Mouse (Mus musculus) MEL (cell line): Measurements from ENCODE around the gene Dapk3. TPM values are rescaled to one million over a fixed set of nuclear protein-coding genes. Genes with fewer than 3 reads are reported as not detected.

Source experiments
- DNase-seq: peaks from one replicate; pipeline ENCODE4 v3.0.0; 2011; ENCODE audit warnings: low read depth, low spot score
- H3K27ac ChIP-seq: 2 replicates; pipeline ENCODE4 v1.5.1; 2012; ENCODE audit warnings: low read depth, mild to moderate bottlenecking, control low read depth, low read length, moderate library complexity; ENCODE audit not compliant: control insufficient read depth
- H3K27me3 ChIP-seq, 2 experiments: fragments of 150-350 bp in 1 of 2; sonication (generic) in 1 of 2; 2 replicates each; pipeline ENCODE4 v1.6.1; 2012; ENCODE audit warnings: low read length in 2 of 2, mild to moderate bottlenecking in 2 of 2, improper control_type of control experiment in 1 of 2, moderate library complexity in 1 of 2; ENCODE audit not compliant: insufficient read depth in 2 of 2, control insufficient read depth in 1 of 2
- H3K36me3 ChIP-seq, 2 experiments: 2 replicates each; pipeline ENCODE4 v1.6.1; 2012 to 2014; ENCODE audit warnings: low read length in 2 of 2, improper control_type of control experiment in 1 of 2, inconsistent platforms in 1 of 2, mild to moderate bottlenecking in 1 of 2; ENCODE audit not compliant: insufficient read depth in 2 of 2, control insufficient read depth in 1 of 2
- H3K4me1 ChIP-seq, 2 experiments: fragments of 150-350 bp in 1 of 2; sonication (generic) in 1 of 2; 2 replicates each; pipeline ENCODE4 v1.6.1; 2012; ENCODE audit warnings: low read length in 2 of 2, improper control_type of control experiment in 1 of 2, mild to moderate bottlenecking in 1 of 2; ENCODE audit not compliant: insufficient read depth in 2 of 2, control insufficient read depth in 1 of 2
- H3K4me3 ChIP-seq, 2 experiments: fragments of 150-350 bp in 1 of 2; sonication (generic) in 1 of 2; 2 replicates each; pipeline ENCODE4 v1.5.1; 2012; ENCODE audit warnings: low read depth in 2 of 2, low read length in 2 of 2, mild to moderate bottlenecking in 2 of 2, moderate library complexity in 2 of 2, control low read depth in 1 of 2, improper control_type of control experiment in 1 of 2; ENCODE audit not compliant: control insufficient read depth in 1 of 2, insufficient read depth in 1 of 2
- H3K79me2 ChIP-seq: 2 replicates; pipeline ENCODE4 v1.6.1; 2012; ENCODE audit warnings: mild to moderate bottlenecking, low read length, moderate library complexity; ENCODE audit not compliant: control insufficient read depth, poor library complexity, insufficient read depth
- H3K9ac ChIP-seq: 2 replicates; pipeline ENCODE4 v1.6.1; 2012; ENCODE audit warnings: low read depth, mild to moderate bottlenecking, control low read depth, low read length, moderate library complexity; ENCODE audit not compliant: control insufficient read depth, poor library complexity, severe bottlenecking
- H3K9me3 ChIP-seq: fragments of 150-350 bp; sonication (generic); replicated peaks from 2 replicates; pipeline ENCODE4 v1.6.1; 2012; ENCODE audit warnings: mild to moderate bottlenecking, low read length, improper control_type of control experiment, moderate library complexity; ENCODE audit not compliant: insufficient read depth
- CHD1 ChIP-seq: IDR thresholded peaks from 2 replicates; pipeline ENCODE4 v1.6.1; 2012; ENCODE audit warnings: low read depth, mild to moderate bottlenecking, inconsistent platforms, low read length, improper control_type of control experiment
- CHD2 ChIP-seq: IDR thresholded peaks from 2 replicates; pipeline ENCODE4 v1.6.1; 2011; ENCODE audit warnings: low read length, improper control_type of control experiment
- ELF1 ChIP-seq: IDR thresholded peaks from 2 replicates; pipeline ENCODE4 v1.6.1; 2014; ENCODE audit warnings: low read depth, mild to moderate bottlenecking, inconsistent platforms, low read length, improper control_type of control experiment, moderate library complexity
- EP300 ChIP-seq, 2 experiments: IDR thresholded peaks; 2 replicates each; pipeline ENCODE4 v1.6.1; 2011; ENCODE audit warnings: improper control_type of control experiment in 2 of 2, low read length in 2 of 2, low read depth in 1 of 2, mild to moderate bottlenecking in 1 of 2
- ETS1 ChIP-seq: IDR thresholded peaks from 2 replicates; pipeline ENCODE4 v1.6.1; 2012; ENCODE audit warnings: low read depth, mild to moderate bottlenecking, inconsistent platforms, low read length, improper control_type of control experiment, moderate library complexity
- GATA1 ChIP-seq: IDR thresholded peaks from 2 replicates; pipeline ENCODE4 v1.6.1; 2011; ENCODE audit warnings: low read depth, low read length, improper control_type of control experiment
- HCFC1 ChIP-seq: IDR thresholded peaks from 2 replicates; pipeline ENCODE4 v1.6.1; 2012; ENCODE audit warnings: low read depth, mild to moderate bottlenecking, inconsistent platforms, low read length, improper control_type of control experiment, moderate library complexity
- JUND ChIP-seq: IDR thresholded peaks from 2 replicates; pipeline ENCODE4 v1.6.1; 2011; ENCODE audit warnings: low read depth, mild to moderate bottlenecking, improper control_type of control experiment, low read length
- KAT2A ChIP-seq: conservative IDR thresholded peaks from 2 replicates; pipeline ENCODE4 v1.6.1; 2012; ENCODE audit warnings: low read depth, low read length, improper control_type of control experiment, inconsistent platforms
- MAFK ChIP-seq: IDR thresholded peaks from 2 replicates; pipeline ENCODE4 v1.6.1; 2011; ENCODE audit warnings: low read depth, mild to moderate bottlenecking, low read length, improper control_type of control experiment, borderline replicate concordance
- MAX ChIP-seq: IDR thresholded peaks from 2 replicates; pipeline ENCODE4 v1.6.1; 2011; ENCODE audit warnings: low read length, improper control_type of control experiment
- MXI1 ChIP-seq: IDR thresholded peaks from 2 replicates; pipeline ENCODE4 v1.6.1; 2011; ENCODE audit warnings: mild to moderate bottlenecking, low read depth, low read length, improper control_type of control experiment
- MYB ChIP-seq: IDR thresholded peaks from 2 replicates; pipeline ENCODE4 v1.6.1; 2011; ENCODE audit warnings: mild to moderate bottlenecking, low read depth, low read length, improper control_type of control experiment
- MYC ChIP-seq: IDR thresholded peaks from 2 replicates; pipeline ENCODE4 v1.6.1; 2011; ENCODE audit warnings: low read depth, mild to moderate bottlenecking, low read length, improper control_type of control experiment, moderate library complexity
- NELFE ChIP-seq: IDR thresholded peaks from 2 replicates; pipeline ENCODE4 v1.6.1; 2011; ENCODE audit warnings: low read depth, low read length, improper control_type of control experiment
- NRF1 ChIP-seq: IDR thresholded peaks from 2 replicates; pipeline ENCODE4 v1.6.1; 2014; ENCODE audit warnings: low read depth, mild to moderate bottlenecking, inconsistent platforms, low read length, improper control_type of control experiment, moderate library complexity; ENCODE audit not compliant: poor library complexity, insufficient read depth, severe bottlenecking
- POLR2A ChIP-seq, 2 experiments: IDR thresholded peaks; 2 replicates each; pipeline ENCODE4 v1.6.1; 2011 to 2012; ENCODE audit warnings: low read length in 2 of 2, mild to moderate bottlenecking in 2 of 2, control low read depth in 1 of 2, improper control_type of control experiment in 1 of 2, low read depth in 1 of 2, moderate library complexity in 1 of 2; ENCODE audit not compliant: control insufficient read depth in 1 of 2, insufficient read depth in 1 of 2, poor library complexity in 1 of 2
- POLR2AphosphoS2 ChIP-seq: IDR thresholded peaks from 2 replicates; pipeline ENCODE4 v1.6.1; 2011; ENCODE audit warnings: low read length, improper control_type of control experiment
- POLR2AphosphoS5 ChIP-seq: IDR thresholded peaks from 2 replicates; pipeline ENCODE4 v1.6.1; 2012; ENCODE audit warnings: low read depth, borderline replicate concordance, mild to moderate bottlenecking, inconsistent platforms, low read length, moderate library complexity, mixed read lengths
- RAD21 ChIP-seq: IDR thresholded peaks from 2 replicates; pipeline ENCODE4 v1.6.1; 2011; ENCODE audit warnings: mild to moderate bottlenecking, low read depth, low read length, improper control_type of control experiment
- RCOR1 ChIP-seq: IDR thresholded peaks from 2 replicates; pipeline ENCODE4 v1.6.1; 2012; ENCODE audit warnings: low read depth, mild to moderate bottlenecking, inconsistent platforms, low read length, improper control_type of control experiment
- SIN3A ChIP-seq: IDR thresholded peaks from 2 replicates; pipeline ENCODE4 v1.6.1; 2012; ENCODE audit warnings: low read length, improper control_type of control experiment, inconsistent platforms
- SMC3 ChIP-seq: IDR thresholded peaks from 2 replicates; pipeline ENCODE4 v1.6.1; 2011; ENCODE audit warnings: low read depth, low read length, improper control_type of control experiment
- TAL1 ChIP-seq: IDR thresholded peaks from 2 replicates; pipeline ENCODE4 v1.6.1; 2012; ENCODE audit warnings: mild to moderate bottlenecking, inconsistent platforms, low read length, moderate library complexity, mixed read lengths
- TBP ChIP-seq: IDR thresholded peaks from 2 replicates; pipeline ENCODE4 v1.8.0; 2011; ENCODE audit warnings: low read depth, low read length, improper control_type of control experiment
- TCF12 ChIP-seq: IDR thresholded peaks from 2 replicates; pipeline ENCODE4 v1.6.1; 2014; ENCODE audit warnings: low read depth, mild to moderate bottlenecking, inconsistent platforms, low read length, improper control_type of control experiment, moderate library complexity
- UBTF ChIP-seq: IDR thresholded peaks from 2 replicates; pipeline ENCODE4 v1.6.1; 2012; ENCODE audit warnings: low read depth, mild to moderate bottlenecking, inconsistent platforms, low read length, improper control_type of control experiment, moderate library complexity, borderline replicate concordance; ENCODE audit not compliant: insufficient read depth
- USF2 ChIP-seq, 2 experiments: IDR thresholded peaks; 2 replicates each; pipeline ENCODE4 v1.6.1; 2011 to 2012; ENCODE audit warnings: improper control_type of control experiment in 2 of 2, low read length in 2 of 2, borderline replicate concordance in 1 of 2, inconsistent platforms in 1 of 2, low read depth in 1 of 2, mild to moderate bottlenecking in 1 of 2; ENCODE audit not compliant: insufficient read depth in 1 of 2
- ZKSCAN1 ChIP-seq: IDR thresholded peaks from 2 replicates; pipeline ENCODE4 v1.6.1; 2012; ENCODE audit warnings: low read depth, mild to moderate bottlenecking, inconsistent platforms, low read length, improper control_type of control experiment, moderate library complexity
- ZMIZ1 ChIP-seq: IDR thresholded peaks from 2 replicates; pipeline ENCODE4 v1.6.1; 2012; ENCODE audit warnings: low read depth, mild to moderate bottlenecking, inconsistent platforms, low read length, improper control_type of control experiment, moderate library complexity
- ZNF384 ChIP-seq: IDR thresholded peaks from 2 replicates; pipeline ENCODE4 v1.6.1; 2012; ENCODE audit warnings: low read depth, mild to moderate bottlenecking, inconsistent platforms, low read length, improper control_type of control experiment
- polyA plus RNA-seq, 2 experiments: library from polyadenylated mRNA; stranded (reverse) in 1 of 2; unstranded in 1 of 2; fragments of >175 nt in 1 of 2; fragments of >200 nt in 1 of 2; gene quantifications; 2 replicates each; pipeline versions ENCODE4 v1.2.1 to v1.2.4; 2012; ENCODE audit warnings: low replicate concordance in 2 of 2, low read depth in 1 of 2; ENCODE audit not compliant: insufficient read length in 2 of 2, insufficient read depth in 1 of 2, missing spikeins in 1 of 2
- total RNA-seq: library from RNA; depleted of rRNA; stranded (reverse); fragments of 300-350 nt; gene quantifications from 2 replicates; pipeline ENCODE4 v1.2.3, GENCODE M21; 2012; rRNA removed

Dapk3 gene
- total RNA-seq, result 42.3 and 49.2 TPM in 2 replicates
- 10 to 100 TPM in 1 of 2 experiments, not detected in 1; 79.1 TPM for polyA plus RNA-seq

GRCm38 (mm10) chr10:81182336-81183333 lies at the start of gene Dapk3:
Gene Dapk3, plus strand, starts transcription at chr10:81183005.
- Histone ChIP-seq H3K4me1 (peaks cover 0 to 19% of the 10 kb centered on the region in 2 experiments; a peak in 2 of 4 replicates), H3K79me2 (peaks cover 33% of the 10 kb centered on the region), H3K27ac (peak within 1 kb of the TSS; percentile 89), H3K4me3 (peak within 1 kb of the TSS; percentile 58 to 82), H3K36me3 (peaks cover 6 to 10% of the 10 kb centered on the region in 2 experiments), H3K27me3 (no peaks in the 10 kb centered on the region), H3K9ac (peak within 1 kb of the TSS; percentile 86), H3K9me3 (no peaks in the 10 kb centered on the region)
- TF ChIP-seq CHD2 (peak; percentile 92), SIN3A (peak; percentile 89), MAX (peak; percentile 67; the same call in 1 of the 2 replicates), CHD1 (no peak), ZKSCAN1 (peak; percentile 82), MAFK (no peak), ELF1 (peak; percentile 96), ZMIZ1 (peak; percentile 97), TAL1 (no peak), SMC3 (peak; percentile 23; the same call in 1 of the 2 replicates), POLR2AphosphoS2 (peak; percentile 100), MYB (peak; percentile 52; the same call in 1 of the 2 replicates), HCFC1 (peak; percentile 94), EP300 (IDR thresholded peaks at IDR 0.05; ENCODE audit: low read depth in 1 of 2, low read length in 2 of 2) (peak in 1 of 2 experiments; percentile 1; a peak in 1 of 4 replicates), POLR2A (IDR thresholded peaks at IDR 0.05; ENCODE audit: control insufficient read depth in 1 of 2, insufficient read depth in 1 of 2, low read depth in 1 of 2, low read length in 2 of 2, poor library complexity in 1 of 2) (peak; percentile 14 to 96; a peak in 3 of 4 replicates), USF2 (IDR thresholded peaks at IDR 0.05; ENCODE audit: borderline replicate concordance in 1 of 2, insufficient read depth in 1 of 2, low read depth in 1 of 2, low read length in 2 of 2) (no peak), ETS1 (peak; percentile 17; the same call in 1 of the 2 replicates), UBTF (no peak), RAD21 (no peak), NRF1 (peak; percentile 83), KAT2A (peak; percentile 86), ZNF384 (no peak), GATA1 (no peak), RCOR1 (peak; percentile 35; the same call in 1 of the 2 replicates), JUND (peak; percentile 89), NELFE (peak; percentile 65), MYC (peak; percentile 61; the same call in 1 of the 2 replicates), POLR2AphosphoS5 (peak; percentile 95), TBP (peak; percentile 41; the same call in 1 of the 2 replicates), TCF12 (peak; percentile 36; the same call in 1 of the 2 replicates), MXI1 (peak; percentile 86)
- peak; percentile 99 for DNase-seq
